Mouse (Mus musculus) limb, embryonic 12.5 days (tissue): ENCODE data around the gene Ube4b. TPM values are rescaled to one million over a fixed set of nuclear protein-coding genes. Genes with fewer than 3 reads are reported as not detected.

Source experiments
- ATAC-seq: fragments of 200-750 bp; cut with Nextera tagmentation; 2 replicates; pipeline ENCODE4 v1.8.0; 2017; ENCODE audit warnings: low read depth, moderate TSS enrichment; ENCODE audit not compliant: insufficient number of reproducible peaks, insufficient read depth, low FRiP score, low TSS enrichment
- H3K27ac ChIP-seq: fragments of 300-500 bp; sonication (generic); 2 replicates; pipeline ENCODE4 v1.5.1; 2016; ENCODE audit warnings: mild to moderate bottlenecking, moderate library complexity
- H3K27me3 ChIP-seq: fragments of 300-500 bp; sonication (generic); 2 replicates; pipeline ENCODE4 v1.6.1; 2016; ENCODE audit warnings: mild to moderate bottlenecking, moderate library complexity
- H3K36me3 ChIP-seq: fragments of 300-500 bp; sonication (generic); 2 replicates; pipeline ENCODE4 v1.6.1; 2016; ENCODE audit warnings: mild to moderate bottlenecking, moderate library complexity
- H3K4me1 ChIP-seq: fragments of 300-500 bp; sonication (generic); replicated peaks from 2 replicates; pipeline ENCODE4 v1.6.1; 2016
- H3K4me2 ChIP-seq: fragments of 300-500 bp; sonication (generic); 2 replicates; pipeline ENCODE4 v1.6.1; 2016; ENCODE audit warnings: mild to moderate bottlenecking, moderate library complexity
- H3K4me3 ChIP-seq: fragments of 300-500 bp; sonication (generic); replicated peaks from 2 replicates; pipeline ENCODE4 v1.5.1; 2016; ENCODE audit warnings: mild to moderate bottlenecking
- H3K9ac ChIP-seq: fragments of 300-500 bp; sonication (generic); replicated peaks from 2 replicates; pipeline ENCODE4 v1.6.1; 2016; ENCODE audit warnings: mild to moderate bottlenecking, moderate library complexity
- H3K9me3 ChIP-seq: fragments of 300-500 bp; sonication (generic); 2 replicates; pipeline ENCODE4 v1.6.1; 2016; ENCODE audit warnings: mild to moderate bottlenecking, moderate library complexity
- WGBS: fragments of 180-500 bp; shearing (Covaris S2); methylation state at CpG from one replicate; pipeline ENCODE4 v1.1.7; 2016; 5-methylcytosine and 5-hydroxymethylcytosine counted together
- polyA plus RNA-seq: library from polyadenylated mRNA; unstranded; fragments of >200 nt; fragmentation: Nextera tagmentation; extraction: Ambion mirVana; gene quantifications from 2 replicates; pipeline ENCODE4 v1.2.1, GENCODE M21; 2016

Gene Ube4b
- polyA plus RNA-seq, 1 experiment from 2014 or later: 55.1 TPM

GRCm38 (mm10) chr4:149336302-149336701 lies 90.2 kb downstream of the Ube4b start:
- ATAC-seq: no peak
- Histone ChIP-seq H3K4me1 (no peaks in the 10 kb centered on the region), H3K9me3 (0 out of 2 replicates have a peak, but pooled peaks cover under 1% of the 10 kb centered on the region), H3K36me3 (peaks cover 94% of the 10 kb centered on the region), H3K27me3 (no peaks in the 10 kb centered on the region), H3K4me3 (no peak overlapping the region), H3K27ac (no peak overlapping the region), H3K9ac (no peak overlapping the region), H3K4me2 (no peak overlapping the region)
- 86% methylated on average over 7 of the region's 7 CpGs for WGBS

GRCm38 (mm10) chr4:149334881-149335280 lies 91.7 kb downstream of the Ube4b start:
- H3K4me2 ChIP-seq: no peak overlapping the region
- no peak overlapping the region for H3K27ac ChIP-seq
- no peaks in the 10 kb centered on the region for H3K27me3 ChIP-seq
- no peak overlapping the region for H3K4me3 ChIP-seq
- peaks cover 94% of the 10 kb centered on the region for H3K36me3 ChIP-seq
- no peaks in the 10 kb centered on the region for H3K4me1 ChIP-seq
- no peak for ATAC-seq
- H3K9me3 ChIP-seq: peaks cover 7% of the 10 kb centered on the region; the same call in 1 of the 2 replicates
- WGBS: 91% methylated on average over 11 of the region's 11 CpGs
- H3K9ac ChIP-seq: no peak overlapping the region

DNA sequence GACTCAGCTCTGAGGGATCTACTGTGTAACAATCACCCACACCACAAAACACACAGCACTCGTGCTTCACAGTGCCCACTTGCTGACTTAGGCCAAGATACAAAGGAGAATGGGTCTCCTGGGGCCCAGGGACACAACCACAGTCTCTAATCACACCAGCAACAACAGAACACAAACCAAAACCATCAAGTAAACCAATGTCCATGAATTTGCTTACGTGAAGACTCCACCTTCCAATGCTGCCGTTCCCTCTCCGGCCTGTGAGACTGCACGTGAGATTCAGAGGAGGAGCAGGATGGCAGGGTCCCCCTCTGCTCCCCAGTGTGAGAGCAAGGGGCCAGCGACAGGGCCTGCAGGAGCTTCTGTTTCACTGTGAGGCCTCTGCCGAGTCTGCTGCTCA lies 93.8 kb downstream of the Ube4b start:
- Histone ChIP-seq H3K27me3 (no peaks in the 10 kb centered on the region), H3K4me1 (no peaks in the 10 kb centered on the region), H3K4me2 (no peak overlapping the region), H3K27ac (no peak overlapping the region), H3K36me3 (peaks cover 95% of the 10 kb centered on the region), H3K4me3 (no peak overlapping the region), H3K9ac (no peak overlapping the region), H3K9me3 (peaks cover 7% of the 10 kb centered on the region; the same call in 1 of the 2 replicates)
- WGBS: 90% methylated on average over 7 of the region's 7 CpGs
- no peak for ATAC-seq

DNA sequence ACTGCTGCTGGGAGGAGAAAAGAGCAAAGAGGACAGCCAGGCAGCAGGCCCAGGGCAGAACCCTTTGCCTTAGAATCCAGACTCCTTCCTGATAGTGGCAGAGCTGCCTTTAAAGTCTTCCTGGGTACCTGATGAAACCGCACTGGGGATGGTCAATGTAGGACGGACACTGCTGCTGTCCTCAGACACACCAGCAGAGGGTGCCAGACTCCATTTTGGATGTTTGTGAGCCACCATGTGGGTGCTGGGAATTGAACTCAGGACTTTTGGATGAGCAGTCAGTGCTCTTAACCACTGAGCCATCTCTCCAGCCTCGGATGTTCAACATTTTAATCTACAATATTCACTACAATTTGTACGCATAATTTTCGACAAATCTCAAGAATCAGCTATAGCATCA lies 96.1 kb downstream of the Ube4b start:
- 96% methylated on average over 5 of the region's 5 CpGs for WGBS
- Histone ChIP-seq H3K4me2 (no peak overlapping the region), H3K4me3 (no peak overlapping the region), H3K9me3 (peaks cover 7% of the 10 kb centered on the region; the same call in 1 of the 2 replicates), H3K27ac (no peak overlapping the region), H3K27me3 (no peaks in the 10 kb centered on the region), H3K4me1 (no peaks in the 10 kb centered on the region), H3K9ac (no peak overlapping the region), H3K36me3 (peaks cover 85% of the 10 kb centered on the region)
- ATAC-seq: no peak

DNA sequence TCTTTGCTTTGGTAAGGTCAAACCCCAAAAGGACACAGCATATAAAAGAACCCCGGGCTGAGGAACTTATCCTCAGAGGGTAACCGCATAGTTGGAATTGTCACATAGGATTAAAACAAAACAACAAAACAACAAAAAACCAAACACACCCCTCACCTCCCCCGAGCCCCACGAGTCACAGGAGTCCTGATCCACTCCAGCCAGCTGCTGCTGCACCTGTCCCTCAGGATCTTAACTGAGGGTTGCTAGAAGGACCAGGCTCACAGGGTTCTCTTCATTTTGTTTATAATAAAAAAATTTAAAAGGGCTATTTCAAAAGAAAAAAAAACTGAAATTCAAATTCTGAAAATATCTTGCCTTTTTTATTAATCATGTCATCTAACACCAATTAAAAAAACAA lies 97.8 kb downstream of the Ube4b start:
- H3K27me3 ChIP-seq: no peaks in the 10 kb centered on the region
- peaks cover 68% of the 10 kb centered on the region for H3K36me3 ChIP-seq
- peaks cover 7% of the 10 kb centered on the region; the same call in 1 of the 2 replicates for H3K9me3 ChIP-seq
- H3K4me3 ChIP-seq: no peak overlapping the region
- H3K27ac ChIP-seq: no peak overlapping the region
- no peak overlapping the region for H3K4me2 ChIP-seq
- no peaks in the 10 kb centered on the region for H3K4me1 ChIP-seq
- WGBS: 86% methylated on average over 4 of the region's 4 CpGs
- no peak overlapping the region for H3K9ac ChIP-seq
- ATAC-seq: no peak

DNA sequence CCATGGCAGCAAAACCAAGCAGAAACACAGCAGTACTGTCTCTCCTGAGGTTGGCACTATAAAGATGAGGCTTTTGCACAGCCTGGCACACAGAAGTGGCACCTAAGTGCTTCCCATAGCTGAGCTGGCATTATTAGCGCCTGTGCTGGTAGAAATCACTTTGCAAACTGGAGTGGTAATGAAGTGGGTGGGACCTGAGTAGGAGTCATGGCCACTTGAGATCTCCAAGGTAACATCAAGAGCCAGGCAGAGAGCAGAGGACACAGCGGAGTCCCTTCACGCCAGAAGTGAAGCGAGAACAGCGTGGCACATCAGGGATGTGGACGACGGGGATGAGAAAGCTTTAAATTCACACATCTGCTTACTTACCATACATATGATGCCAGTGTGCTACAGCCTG lies 99.3 kb downstream of the Ube4b start:
- Histone ChIP-seq H3K27ac (no peak overlapping the region), H3K4me1 (peaks cover 4% of the 10 kb centered on the region; the same call in 1 of the 2 replicates), H3K4me2 (no peak overlapping the region), H3K36me3 (peaks cover 55% of the 10 kb centered on the region), H3K9ac (no peak overlapping the region), H3K9me3 (peaks cover 7% of the 10 kb centered on the region; the same call in 1 of the 2 replicates), H3K27me3 (no peaks in the 10 kb centered on the region), H3K4me3 (no peak overlapping the region)
- WGBS: 95% methylated on average over 7 of the region's 7 CpGs
- ATAC-seq: no peak

DNA sequence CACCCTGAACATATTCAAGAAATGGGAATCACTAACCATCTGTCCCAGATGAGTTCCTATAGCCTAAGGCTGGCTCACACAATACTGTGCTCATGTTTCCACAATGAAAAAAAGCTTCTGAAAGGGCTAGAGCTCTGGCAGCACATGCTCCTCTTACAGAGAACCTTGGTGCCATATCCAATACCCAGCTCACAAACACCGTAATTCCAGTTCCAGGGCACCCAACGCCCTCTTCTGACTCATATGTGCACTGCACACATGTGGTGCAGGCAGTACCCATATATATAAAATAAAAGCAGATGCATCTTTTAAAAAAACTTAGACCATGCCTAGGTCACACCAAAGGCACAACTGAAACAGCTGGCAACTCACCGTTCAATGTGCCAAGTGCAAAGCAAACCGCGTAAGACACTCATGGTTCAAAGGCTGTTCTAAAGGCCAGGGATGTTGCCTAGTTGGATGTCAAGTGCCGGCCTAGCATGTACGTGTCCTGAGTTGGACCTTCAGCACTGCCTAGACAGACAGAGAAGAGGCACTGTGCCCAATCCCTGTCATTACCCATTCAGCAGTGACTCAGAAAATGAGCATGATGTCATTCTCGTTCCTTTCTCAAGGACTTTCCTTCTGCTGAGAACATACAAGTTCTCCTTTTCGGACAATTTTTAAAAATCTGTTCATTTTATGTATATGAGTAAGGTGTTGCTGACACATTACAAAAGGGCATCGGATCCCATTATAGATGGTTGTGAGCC lies 101.0 kb downstream of the Ube4b start:
- H3K4me2 ChIP-seq: no peak overlapping the region
- no peak overlapping the region for H3K27ac ChIP-seq
- H3K4me3 ChIP-seq: no peak overlapping the region
- WGBS: 88% methylated on average over 10 of the region's 10 CpGs
- peaks cover 4% of the 10 kb centered on the region; the same call in 1 of the 2 replicates for H3K4me1 ChIP-seq
- H3K9ac ChIP-seq: no peak overlapping the region
- no peaks in the 10 kb centered on the region for H3K27me3 ChIP-seq
- ATAC-seq: no peak
- 0 out of 2 replicates have a peak, but pooled peaks cover under 1% of the 10 kb centered on the region for H3K9me3 ChIP-seq
- H3K36me3 ChIP-seq: peaks cover 38% of the 10 kb centered on the region

DNA sequence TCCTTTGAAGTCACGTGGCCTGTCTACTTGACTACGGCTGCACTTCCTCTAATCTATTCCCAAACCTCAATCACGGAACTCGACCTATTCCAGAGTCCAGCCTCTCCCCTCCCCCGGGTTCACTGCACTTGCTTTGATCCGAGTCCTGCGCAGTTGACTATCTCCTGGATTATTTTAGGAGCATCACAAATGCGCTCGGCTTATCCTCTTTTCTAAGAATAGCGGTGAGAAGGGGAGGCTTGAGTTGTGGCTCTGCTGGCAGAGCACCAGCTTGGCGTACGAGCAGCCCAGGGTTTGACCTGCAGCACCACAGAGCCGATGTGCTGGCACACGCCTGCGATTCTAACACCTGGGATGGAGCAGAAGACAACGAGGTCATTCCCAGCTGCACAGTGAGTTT lies 102.8 kb downstream of the Ube4b start:
- no peak for ATAC-seq
- peaks cover 4% of the 10 kb centered on the region; the same call in 1 of the 2 replicates for H3K4me1 ChIP-seq
- no peak overlapping the region for H3K4me2 ChIP-seq
- no peak overlapping the region for H3K27ac ChIP-seq
- H3K36me3 ChIP-seq: peaks cover 21% of the 10 kb centered on the region
- H3K4me3 ChIP-seq: no peak overlapping the region
- H3K9ac ChIP-seq: no peak overlapping the region
- no peaks in the 10 kb centered on the region for H3K27me3 ChIP-seq
- H3K9me3 ChIP-seq: no peaks in the 10 kb centered on the region
- WGBS: 83% methylated on average over 16 of the region's 16 CpGs

DNA sequence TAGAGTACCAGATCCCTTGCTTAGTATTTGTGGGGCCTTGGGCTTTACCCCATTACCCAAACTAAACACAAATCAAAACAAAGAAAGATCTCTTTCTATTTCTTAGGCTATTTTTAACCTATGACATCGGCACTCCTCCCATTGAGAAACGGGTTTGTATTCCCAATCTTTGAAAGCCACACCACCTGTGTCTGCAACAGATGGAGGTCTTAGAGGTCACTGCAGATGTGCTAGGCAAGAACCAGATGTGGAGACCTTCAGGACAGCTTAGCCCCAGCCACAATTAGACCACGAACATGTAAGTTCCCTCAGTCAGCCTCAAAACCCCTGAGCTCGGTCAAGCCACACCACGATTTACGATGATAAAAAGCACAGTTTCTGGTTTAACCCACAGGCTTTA lies 103.8 kb downstream of the Ube4b start:
- ATAC-seq: no peak
- WGBS: 61% methylated on average over 6 of the region's 6 CpGs
- no peaks in the 10 kb centered on the region for H3K9me3 ChIP-seq
- peaks cover 12% of the 10 kb centered on the region for H3K36me3 ChIP-seq
- no peaks in the 10 kb centered on the region for H3K27me3 ChIP-seq
- no peak overlapping the region for H3K27ac ChIP-seq
- H3K4me1 ChIP-seq: peaks cover 7% of the 10 kb centered on the region
- no peak overlapping the region for H3K4me2 ChIP-seq
- no peak overlapping the region for H3K4me3 ChIP-seq
- no peak overlapping the region for H3K9ac ChIP-seq

- 74% methylated on average over 4 of the region's 4 CpGs for WGBS
- H3K4me2 ChIP-seq: no peak overlapping the region
- no peaks in the 10 kb centered on the region for H3K9me3 ChIP-seq
- H3K27me3 ChIP-seq: no peaks in the 10 kb centered on the region
- H3K4me3 ChIP-seq: no peak overlapping the region
- ATAC-seq: no peak
- H3K4me1 ChIP-seq: peaks cover 11% of the 10 kb centered on the region
- peaks cover 8% of the 10 kb centered on the region for H3K36me3 ChIP-seq
- H3K27ac ChIP-seq: no peak overlapping the region
- H3K9ac ChIP-seq: no peak overlapping the region
Observed at GRCm38 (mm10) chr4:149322286-149322685, 104.3 kb downstream of the Ube4b start.

DNA sequence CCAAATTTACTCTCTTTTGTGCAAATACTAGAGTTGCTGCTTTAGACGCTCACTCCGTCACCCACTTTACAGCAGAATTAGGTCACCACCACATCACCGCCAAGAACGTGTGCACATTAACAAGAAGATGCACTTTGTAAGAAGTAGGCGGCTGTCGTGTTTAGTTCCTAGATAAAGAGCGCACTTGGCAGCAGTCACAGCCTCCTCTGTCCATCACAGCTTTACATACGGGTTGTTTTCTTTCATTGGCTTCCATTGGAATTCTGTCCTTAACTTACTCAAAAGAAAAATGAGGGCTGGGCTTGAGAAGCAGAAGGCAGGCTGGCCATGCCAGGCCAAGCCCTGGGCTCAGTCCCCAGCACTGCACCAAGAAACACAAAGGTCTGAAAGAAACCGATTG lies 107.5 kb downstream of the Ube4b start:
- Histone ChIP-seq H3K4me3 (no peak overlapping the region), H3K27ac (no peak overlapping the region), H3K4me2 (no peak overlapping the region), H3K4me1 (peaks cover 15% of the 10 kb centered on the region), H3K27me3 (no peaks in the 10 kb centered on the region), H3K36me3 (no peaks in the 10 kb centered on the region), H3K9ac (no peak overlapping the region), H3K9me3 (no peaks in the 10 kb centered on the region)
- no peak for ATAC-seq
- 87% methylated on average over 9 of the region's 9 CpGs for WGBS

DNA sequence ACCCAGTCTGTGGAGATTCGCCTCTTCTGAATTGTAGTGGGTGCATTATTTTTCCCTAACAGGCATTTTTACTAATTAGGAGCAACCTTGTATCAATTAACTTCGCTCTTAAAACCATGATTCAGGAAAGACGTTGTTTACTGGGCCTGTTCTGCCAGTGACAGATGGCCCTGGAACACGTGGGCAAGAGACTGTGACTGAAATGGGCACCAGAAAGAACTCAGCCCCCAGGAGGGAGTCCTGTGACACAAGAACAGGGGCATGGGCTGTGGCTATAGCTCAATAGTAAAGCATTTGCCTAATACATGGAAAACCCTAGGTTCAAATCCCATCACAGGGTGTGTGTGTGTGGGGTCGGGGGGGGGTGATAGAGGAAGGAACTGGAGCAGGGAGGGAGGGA lies 109.2 kb downstream of the Ube4b start:
- H3K27me3 ChIP-seq: no peaks in the 10 kb centered on the region
- H3K36me3 ChIP-seq: no peaks in the 10 kb centered on the region
- no peak overlapping the region for H3K4me2 ChIP-seq
- H3K27ac ChIP-seq: no peak overlapping the region
- no peak for ATAC-seq
- H3K4me1 ChIP-seq: peaks cover 17% of the 10 kb centered on the region; the same call in 1 of the 2 replicates
- no peaks in the 10 kb centered on the region for H3K9me3 ChIP-seq
- no peak overlapping the region for H3K4me3 ChIP-seq
- 33% methylated on average over 5 of the region's 5 CpGs for WGBS
- H3K9ac ChIP-seq: no peak overlapping the region
